Mouse (Mus musculus) C2C12 (cell line): ENCODE results near the gene Nxph3.

Experiments
- CEBPB ChIP-seq: IDR thresholded peaks from one replicate; pipeline ENCODE4 v1.6.1; 2011; ENCODE audit warnings: low read depth, mild to moderate bottlenecking, control low read depth, moderate library complexity
- CTCF ChIP-seq: IDR thresholded peaks from one replicate; pipeline ENCODE4 v1.5.1; 2011; ENCODE audit not compliant: control insufficient read depth, insufficient read depth, insufficient read length
- FOSL1 ChIP-seq: IDR thresholded peaks from one replicate; pipeline ENCODE4 v1.8.0; 2011; ENCODE audit warnings: mild to moderate bottlenecking, low read length; ENCODE audit not compliant: poor library complexity, insufficient read depth, severe bottlenecking
- MAX ChIP-seq: IDR thresholded peaks from one replicate; pipeline ENCODE4 v1.6.1; 2011; ENCODE audit warnings: mild to moderate bottlenecking, control low read depth
- MYOD1 ChIP-seq: IDR thresholded peaks from one replicate; pipeline ENCODE4 v1.6.1; 2011; ENCODE audit warnings: low read depth; ENCODE audit not compliant: control insufficient read depth, insufficient read length
- MYOG ChIP-seq: IDR thresholded peaks from one replicate; pipeline ENCODE4 v1.6.1; 2011; ENCODE audit not compliant: control insufficient read depth, insufficient read length; ENCODE audit errors: extremely low read depth
- USF1 ChIP-seq: IDR thresholded peaks from one replicate; pipeline ENCODE4 v1.6.1; 2011; ENCODE audit warnings: low read depth, mild to moderate bottlenecking, control low read depth, moderate library complexity

DNA sequence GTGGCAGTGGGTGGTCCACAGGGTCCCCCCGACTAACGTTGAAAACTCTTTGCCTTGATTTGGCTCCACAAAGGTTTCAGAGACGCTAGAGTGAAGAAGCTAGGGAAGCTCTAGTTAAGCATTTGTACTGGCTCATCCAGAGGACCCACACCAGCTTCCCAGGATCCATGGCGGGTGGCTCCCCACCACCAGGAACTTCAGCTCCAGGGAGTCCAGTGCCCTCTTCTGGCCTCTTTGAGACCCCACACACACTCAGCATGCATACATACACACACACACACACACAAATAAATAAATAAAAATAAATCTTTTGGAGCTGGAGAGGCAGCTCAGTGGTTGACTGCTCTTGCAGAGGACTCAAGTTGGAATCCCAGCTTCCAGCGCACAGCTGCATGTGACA lies 16.4 kb downstream of the Nxph3 start:
- TF ChIP-seq CEBPB, result no peak
- no peak for TF ChIP-seq CTCF
- no peak for TF ChIP-seq MAX
- no peak for TF ChIP-seq MYOD1
- TF ChIP-seq MYOG, result no peak
- no peak for TF ChIP-seq FOSL1
- TF ChIP-seq USF1, result no peak
